Mouse (Mus musculus) liver, embryonic 16.5 days (tissue): ENCODE results near the gene Lifr. TPM values are rescaled to one million over a fixed set of nuclear protein-coding genes. Genes with fewer than 3 reads are reported as not detected.

Experiments
- ATAC-seq: fragments of 200-750 bp; cut with Nextera tagmentation; 2 replicates; pipeline ENCODE4 v1.8.0; 2017; ENCODE audit warnings: low read depth, mild to moderate bottlenecking, moderate number of reproducible peaks, moderate library complexity
- H3K27ac ChIP-seq: fragments of 300-500 bp; sonication (generic); 2 replicates; pipeline ENCODE4 v1.5.1; 2014; ENCODE audit warnings: mild to moderate bottlenecking, low read length
- H3K27me3 ChIP-seq: fragments of 300-500 bp; sonication (generic); 2 replicates; pipeline ENCODE4 v1.6.1; 2014; ENCODE audit warnings: low read depth, low read length, mixed read lengths; ENCODE audit not compliant: control insufficient read depth, insufficient read depth
- H3K36me3 ChIP-seq: fragments of 300-500 bp; sonication (generic); 2 replicates; pipeline ENCODE4 v1.6.1; 2014; ENCODE audit warnings: mild to moderate bottlenecking; ENCODE audit not compliant: control insufficient read depth, insufficient read depth
- H3K4me1 ChIP-seq: fragments of 300-500 bp; sonication (generic); 2 replicates; pipeline ENCODE4 v1.6.1; 2014; ENCODE audit warnings: low read depth, low read length, mixed read lengths; ENCODE audit not compliant: control insufficient read depth
- H3K4me2 ChIP-seq: fragments of 300-500 bp; sonication (generic); 2 replicates; pipeline ENCODE4 v1.6.1; 2014; ENCODE audit warnings: low read depth, low read length, mixed read lengths
- H3K4me3 ChIP-seq: fragments of 300-500 bp; sonication (generic); 2 replicates; pipeline ENCODE4 v1.5.1; 2014; ENCODE audit warnings: low read depth, mild to moderate bottlenecking, low read length
- H3K9ac ChIP-seq: fragments of 300-500 bp; sonication (generic); 2 replicates; pipeline ENCODE4 v1.6.1; 2014; ENCODE audit warnings: low read depth, low read length
- H3K9me3 ChIP-seq: fragments of 300-500 bp; sonication (generic); replicated peaks from 2 replicates; pipeline ENCODE4 v1.6.1; 2016; ENCODE audit warnings: low read length; ENCODE audit not compliant: control insufficient read depth
- WGBS: fragments of 180-500 bp; shearing (Covaris S2); extraction: QIAGEN DNeasy Blood & Tissue Kit; methylation state at CpG from one replicate; pipeline ENCODE4 v1.1.7; 2014; ENCODE audit not compliant: insufficient replicate concordance; 5-methylcytosine and 5-hydroxymethylcytosine counted together
- polyA plus RNA-seq: library from polyadenylated mRNA; unstranded; fragments of >200 nt; fragmentation: Nextera tagmentation; extraction: Ambion mirVana; gene quantifications from 2 replicates; pipeline ENCODE4 v1.2.1, GENCODE M21; 2015

Gene Lifr
- polyA plus RNA-seq, 1 experiment from 2014 or later = 33.6 TPM

- 74% methylated on average over 4 of the region's 4 CpGs for WGBS
- Histone ChIP-seq H3K4me3 (no peak overlapping the region), H3K27me3 (no peaks in the 10 kb centered on the region), H3K9ac (no peak overlapping the region), H3K4me1 (no peaks in the 10 kb centered on the region), H3K4me2 (no peak overlapping the region), H3K36me3 (no peaks in the 10 kb centered on the region; the same call in 1 of the 2 replicates), H3K27ac (no peak overlapping the region), H3K9me3 (no peaks in the 10 kb centered on the region)
- no peak for ATAC-seq
Observed at GRCm38 (mm10) chr15:7191074-7191473, 100.7 kb downstream of the Lifr start.

GRCm38 (mm10) chr15:7192582-7192981, 102.2 kb downstream of the Lifr start:
- no peak for ATAC-seq
- Histone ChIP-seq H3K4me2 (no peak overlapping the region), H3K27ac (no peak overlapping the region), H3K9ac (no peak overlapping the region), H3K4me1 (no peaks in the 10 kb centered on the region), H3K9me3 (no peaks in the 10 kb centered on the region), H3K27me3 (no peaks in the 10 kb centered on the region), H3K4me3 (no peak overlapping the region), H3K36me3 (no peaks in the 10 kb centered on the region; the same call in 1 of the 2 replicates)
- WGBS = 62% methylated on average over 2 of the region's 2 CpGs

GRCm38 (mm10) chr15:7194147-7194720, 103.8 kb downstream of the Lifr start:
- Histone ChIP-seq H3K27ac (no peak overlapping the region), H3K4me2 (no peak overlapping the region), H3K9ac (no peak overlapping the region), H3K27me3 (no peaks in the 10 kb centered on the region), H3K4me1 (no peaks in the 10 kb centered on the region), H3K36me3 (no peaks in the 10 kb centered on the region; the same call in 1 of the 2 replicates), H3K4me3 (no peak overlapping the region), H3K9me3 (no peaks in the 10 kb centered on the region)
- 52% methylated on average over 13 of the region's 13 CpGs for WGBS
- ATAC-seq = no peak

GRCm38 (mm10) chr15:7194748-7195221, 104.4 kb downstream of the Lifr start:
- Histone ChIP-seq H3K9me3 (no peaks in the 10 kb centered on the region), H3K36me3 (no peaks in the 10 kb centered on the region; the same call in 1 of the 2 replicates), H3K4me1 (no peaks in the 10 kb centered on the region), H3K27ac (no peak overlapping the region), H3K4me2 (no peak overlapping the region), H3K4me3 (no peak overlapping the region), H3K27me3 (no peaks in the 10 kb centered on the region), H3K9ac (no peak overlapping the region)
- WGBS = 68% methylated on average over 6 of the region's 6 CpGs
- ATAC-seq = no peak

- Histone ChIP-seq H3K9ac (no peak overlapping the region), H3K27me3 (no peaks in the 10 kb centered on the region), H3K36me3 (no peaks in the 10 kb centered on the region), H3K4me2 (no peak overlapping the region), H3K4me1 (no peaks in the 10 kb centered on the region), H3K27ac (no peak overlapping the region), H3K4me3 (no peak overlapping the region), H3K9me3 (no peaks in the 10 kb centered on the region)
- ATAC-seq = no peak
- WGBS = 49% methylated on average over 3 of the region's 3 CpGs
Observed at GRCm38 (mm10) chr15:7197652-7198445, 107.4 kb downstream of the Lifr start.

- Histone ChIP-seq H3K36me3 (no peaks in the 10 kb centered on the region), H3K4me1 (no peaks in the 10 kb centered on the region), H3K27ac (no peak overlapping the region), H3K9me3 (no peaks in the 10 kb centered on the region), H3K27me3 (no peaks in the 10 kb centered on the region), H3K9ac (no peak overlapping the region), H3K4me3 (no peak overlapping the region), H3K4me2 (no peak overlapping the region)
- WGBS = 39% methylated on average over 2 of the region's 2 CpGs
- no peak for ATAC-seq
Observed at GRCm38 (mm10) chr15:7198816-7199215, 108.4 kb downstream of the Lifr start.

GRCm38 (mm10) chr15:7200286-7200685, 109.9 kb downstream of the Lifr start:
- H3K4me2 ChIP-seq = no peak overlapping the region

GRCm38 (mm10) chr15:7201421-7202380, 111.3 kb downstream of the Lifr start:
- H3K4me1 ChIP-seq = no peaks in the 10 kb centered on the region
- H3K4me3 ChIP-seq = no peak overlapping the region
- H3K36me3 ChIP-seq = no peaks in the 10 kb centered on the region
- no peaks in the 10 kb centered on the region for H3K27me3 ChIP-seq
- no peak overlapping the region for H3K4me2 ChIP-seq
- no peak overlapping the region for H3K27ac ChIP-seq
- WGBS = 54% methylated on average over 9 of the region's 9 CpGs
- no peak for ATAC-seq
- H3K9ac ChIP-seq = no peak overlapping the region
- no peaks in the 10 kb centered on the region for H3K9me3 ChIP-seq

More at GRCm38 (mm10) chr15:7200286-7200685, 109.9 kb downstream of the Lifr start:
- H3K9me3 ChIP-seq = no peaks in the 10 kb centered on the region
- H3K4me3 ChIP-seq = no peak overlapping the region
- ATAC-seq = no peak
- H3K36me3 ChIP-seq = no peaks in the 10 kb centered on the region
- 54% methylated on average over 6 of the region's 6 CpGs for WGBS
- no peak overlapping the region for H3K27ac ChIP-seq
- no peak overlapping the region for H3K9ac ChIP-seq
- no peaks in the 10 kb centered on the region for H3K27me3 ChIP-seq
- no peaks in the 10 kb centered on the region for H3K4me1 ChIP-seq
